Mouse (Mus musculus) lung, embryonic 16.5 days (tissue): ENCODE measurements at regions not wholly inside any gene's neighbourhood (a gene's known extent, or its start where the extent isn't known, plus 50 kb on each side); places are given as distances from the start of the nearest gene placed in this dataset.

ENCODE experiments used
- ATAC-seq: fragments of 200-750 bp; cut with Nextera tagmentation; 2 replicates; pipeline ENCODE4 v1.8.0; 2017; ENCODE audit warnings: low read depth, mild to moderate bottlenecking, moderate library complexity
- H3K27ac ChIP-seq: fragments of 300-500 bp; sonication (generic); 2 replicates; pipeline ENCODE4 v1.5.1; 2014; ENCODE audit warnings: mild to moderate bottlenecking, control low read depth, low read length
- H3K27me3 ChIP-seq: fragments of 300-500 bp; sonication (generic); 2 replicates; pipeline ENCODE4 v1.6.1; 2014; ENCODE audit warnings: low read depth, low read length, mixed read lengths; ENCODE audit not compliant: control insufficient read depth, insufficient read depth
- H3K36me3 ChIP-seq: fragments of 300-500 bp; sonication (generic); 2 replicates; pipeline ENCODE4 v1.6.1; 2014; ENCODE audit warnings: low read length; ENCODE audit not compliant: control insufficient read depth, insufficient read depth
- H3K4me1 ChIP-seq: fragments of 300-500 bp; sonication (generic); replicated peaks from 2 replicates; pipeline ENCODE4 v1.6.1; 2014; ENCODE audit warnings: low read length, mixed read lengths; ENCODE audit not compliant: control insufficient read depth, insufficient read depth
- H3K4me2 ChIP-seq: fragments of 300-500 bp; sonication (generic); 2 replicates; pipeline ENCODE4 v1.6.1; 2014; ENCODE audit warnings: low read depth, low read length, control low read depth
- H3K4me3 ChIP-seq: fragments of 300-500 bp; sonication (generic); 2 replicates; pipeline ENCODE4 v1.5.1; 2014; ENCODE audit warnings: mild to moderate bottlenecking, low read length, control low read depth
- H3K9ac ChIP-seq: fragments of 300-500 bp; sonication (generic); 2 replicates; pipeline ENCODE4 v1.6.1; 2014; ENCODE audit warnings: low read length, control low read depth
- H3K9me3 ChIP-seq: fragments of 300-500 bp; sonication (generic); 2 replicates; pipeline ENCODE4 v1.6.1; 2016; ENCODE audit warnings: low read length; ENCODE audit not compliant: control insufficient read depth
- WGBS: fragments of 180-500 bp; shearing (Covaris S2); extraction: QIAGEN DNeasy Blood & Tissue Kit; methylation state at CpG from one replicate; pipeline ENCODE4 v1.1.7; 2014; 5-methylcytosine and 5-hydroxymethylcytosine counted together

GRCm38 (mm10) chr10:31252584-31253381, 60.4 kb upstream of the Hddc2 start:
- ATAC-seq: peak; percentile 91
- no peaks in the 10 kb centered on the region for H3K36me3 ChIP-seq
- H3K27ac ChIP-seq: no peak overlapping the region
- no peaks in the 10 kb centered on the region for H3K9me3 ChIP-seq
- no peaks in the 10 kb centered on the region for H3K4me1 ChIP-seq
- no peak overlapping the region for H3K4me2 ChIP-seq
- no peak overlapping the region for H3K9ac ChIP-seq
- 31% methylated on average over 8 of the region's 8 CpGs for WGBS
- no peak overlapping the region for H3K4me3 ChIP-seq
- no peaks in the 10 kb centered on the region for H3K27me3 ChIP-seq

GRCm38 (mm10) chr10:31256934-31257333, 56.2 kb upstream of the Hddc2 start:
- H3K27ac ChIP-seq: no peak overlapping the region

GRCm38 (mm10) chr10:31257611-31258010, 55.6 kb upstream of the Hddc2 start:
- Histone ChIP-seq H3K4me2 (no peak overlapping the region), H3K27ac (no peak overlapping the region), H3K4me3 (no peak overlapping the region), H3K4me1 (no peaks in the 10 kb centered on the region), H3K36me3 (no peaks in the 10 kb centered on the region), H3K9ac (no peak overlapping the region), H3K27me3 (no peaks in the 10 kb centered on the region), H3K9me3 (no peaks in the 10 kb centered on the region)
- 67% methylated on average over 1 of the region's 1 CpGs for WGBS
- no peak for ATAC-seq

More at GRCm38 (mm10) chr10:31256934-31257333, 56.2 kb upstream of the Hddc2 start:
- H3K9me3 ChIP-seq: no peaks in the 10 kb centered on the region
- no peaks in the 10 kb centered on the region for H3K27me3 ChIP-seq
- no peaks in the 10 kb centered on the region for H3K4me1 ChIP-seq
- no peaks in the 10 kb centered on the region for H3K36me3 ChIP-seq
- ATAC-seq: no peak
- H3K4me2 ChIP-seq: no peak overlapping the region
- 63% methylated on average over 1 of the region's 1 CpGs for WGBS
- H3K9ac ChIP-seq: no peak overlapping the region
- H3K4me3 ChIP-seq: no peak overlapping the region

- Histone ChIP-seq H3K27ac (no peak overlapping the region; the same call in 1 of the 2 replicates), H3K4me2 (no peak overlapping the region), H3K36me3 (no peaks in the 10 kb centered on the region), H3K27me3 (no peaks in the 10 kb centered on the region), H3K9ac (no peak overlapping the region), H3K9me3 (no peaks in the 10 kb centered on the region), H3K4me1 (no peaks in the 10 kb centered on the region), H3K4me3 (no peak overlapping the region)
- no peak for ATAC-seq
- 65% methylated on average over 7 of the region's 7 CpGs for WGBS
These were observed 52.3 kb upstream of the Hddc2 start for GRCm38 (mm10) chr10:31260914-31261313.
